Mouse (Mus musculus): ENCODE measurements around the gene Eif4g3.

The Eif4g3 gene

DNA sequence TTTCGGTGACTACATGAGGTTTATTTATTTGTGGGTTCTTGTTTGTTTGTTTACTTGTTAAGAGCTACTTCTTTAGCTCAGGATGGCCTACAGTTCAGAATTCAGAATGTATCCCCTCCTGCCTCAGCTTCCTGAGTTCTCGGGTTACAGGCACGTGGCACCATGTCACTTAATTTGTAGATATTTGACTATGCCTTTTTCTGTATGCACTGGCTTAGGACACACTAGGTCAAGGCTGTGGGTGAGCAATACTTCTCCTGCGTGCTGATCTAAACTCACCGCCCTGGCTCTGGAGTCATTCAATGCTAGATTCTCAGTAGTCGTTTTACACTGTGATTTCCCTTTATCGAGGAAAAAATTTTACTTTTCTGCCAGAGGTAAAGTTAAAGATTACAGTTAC is 227.9 kb downstream of the Eif4g3 start:
- no peak for DNase-seq (ENCODE audit: low spot score)

DNA sequence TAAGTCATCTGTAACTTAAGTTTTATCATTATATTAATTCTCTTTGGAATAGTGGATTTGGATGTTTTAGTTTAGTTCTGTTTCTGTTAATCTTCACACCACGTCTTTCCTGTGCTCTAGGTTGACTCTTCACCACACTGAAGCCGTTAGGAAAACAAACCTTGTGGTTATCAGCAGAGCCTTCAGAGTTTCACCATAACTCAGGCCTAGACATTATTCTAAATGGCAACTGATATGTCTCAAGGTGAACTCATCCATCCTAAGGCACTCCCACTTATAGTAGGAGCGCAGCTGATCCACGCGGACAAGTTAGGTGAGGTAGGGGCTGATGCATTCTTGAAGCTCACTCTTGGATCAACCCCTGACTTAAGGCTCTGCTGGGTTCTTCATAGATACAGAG is 228.6 kb downstream of the Eif4g3 start:
- no peak for DNase-seq (ENCODE audit: low spot score)

DNA sequence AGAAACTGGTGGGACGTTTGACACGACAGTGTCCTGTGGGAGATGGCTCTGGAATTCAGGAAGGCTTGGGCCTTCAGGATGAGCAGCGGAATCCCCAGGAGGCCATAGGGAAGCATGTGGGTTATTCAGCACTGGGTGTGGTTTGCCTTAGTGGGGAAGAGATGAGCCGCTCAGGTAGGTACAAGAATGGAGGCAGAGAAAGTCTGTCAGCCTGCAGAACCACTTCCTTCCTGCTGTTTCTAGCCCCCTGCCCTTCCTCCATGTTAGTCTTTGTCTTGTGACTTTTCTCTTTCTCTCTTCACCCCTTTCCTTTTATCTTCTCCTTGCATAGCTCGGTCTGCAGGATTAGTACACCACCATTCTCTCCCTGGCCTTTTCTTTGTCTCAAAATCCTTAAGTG is 229.6 kb downstream of the Eif4g3 start:
- DNase-seq (ENCODE audit: low spot score), result no peak

DNA sequence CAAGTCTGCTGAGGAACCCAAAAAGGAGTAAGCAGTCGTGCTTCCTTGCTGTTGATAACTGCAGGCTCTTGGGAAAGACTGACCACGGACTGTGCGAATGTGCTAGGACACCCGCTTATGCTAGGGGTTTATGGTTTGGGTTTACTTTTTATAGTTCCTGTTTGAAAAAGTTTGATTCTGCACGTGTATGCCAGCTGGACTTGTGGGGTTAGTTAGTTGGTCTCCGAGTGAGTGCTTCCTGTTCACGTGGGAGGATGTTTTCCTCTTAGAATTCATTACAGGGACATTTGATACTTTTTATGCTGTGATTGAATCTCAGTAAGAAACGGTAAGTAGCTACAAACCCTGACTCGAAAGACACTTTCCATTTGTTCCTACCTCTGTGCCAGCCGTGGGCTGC is 230.8 kb downstream of the Eif4g3 start:
- DNase-seq (ENCODE audit: low spot score), result no peak

DNA sequence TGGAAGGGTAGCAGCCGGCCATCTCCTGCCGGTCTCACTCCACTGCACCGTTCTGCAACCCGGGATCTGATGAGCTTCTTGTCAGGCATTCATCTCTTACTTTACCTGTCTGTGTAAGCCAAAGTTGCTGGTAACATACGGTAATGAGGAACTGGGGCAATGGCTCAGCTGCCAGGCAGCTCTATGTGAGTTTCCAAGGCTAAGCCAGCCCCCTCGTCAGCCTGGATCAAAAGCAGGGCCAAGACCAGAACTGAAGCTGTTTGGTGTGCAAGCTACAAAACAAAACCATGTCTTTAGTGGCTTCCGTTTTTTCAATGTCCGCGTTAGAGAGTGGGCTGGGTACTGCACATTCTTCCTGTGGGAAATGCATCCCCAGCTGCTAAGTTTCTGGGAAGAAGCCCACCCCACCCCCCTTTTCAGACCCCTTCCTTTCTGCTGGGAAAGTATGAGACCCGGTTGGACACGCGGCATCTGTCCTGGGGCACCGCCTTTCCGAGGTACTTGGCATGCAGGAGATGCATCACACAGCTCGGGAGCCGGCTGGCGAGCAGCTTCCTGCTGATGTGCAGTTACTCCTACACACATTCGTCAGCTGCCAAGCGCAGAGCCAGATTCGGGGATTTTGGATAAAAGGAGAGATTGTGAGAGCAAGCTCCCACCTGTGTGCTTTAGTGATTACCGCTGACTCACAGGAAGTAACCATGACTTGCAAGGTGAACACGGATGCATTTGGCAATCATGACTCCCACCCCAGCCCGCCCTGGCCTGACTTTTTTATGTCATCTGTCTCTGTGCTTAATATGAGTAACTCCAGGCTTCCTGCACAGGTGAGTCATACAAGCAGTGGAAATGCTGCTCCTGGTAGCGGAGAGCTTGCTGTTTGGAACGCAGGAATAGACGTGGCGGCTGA is 254.2 kb downstream of the Eif4g3 start:
- DNase-seq (ENCODE audit: low spot score), result peak; percentile 51

DNA sequence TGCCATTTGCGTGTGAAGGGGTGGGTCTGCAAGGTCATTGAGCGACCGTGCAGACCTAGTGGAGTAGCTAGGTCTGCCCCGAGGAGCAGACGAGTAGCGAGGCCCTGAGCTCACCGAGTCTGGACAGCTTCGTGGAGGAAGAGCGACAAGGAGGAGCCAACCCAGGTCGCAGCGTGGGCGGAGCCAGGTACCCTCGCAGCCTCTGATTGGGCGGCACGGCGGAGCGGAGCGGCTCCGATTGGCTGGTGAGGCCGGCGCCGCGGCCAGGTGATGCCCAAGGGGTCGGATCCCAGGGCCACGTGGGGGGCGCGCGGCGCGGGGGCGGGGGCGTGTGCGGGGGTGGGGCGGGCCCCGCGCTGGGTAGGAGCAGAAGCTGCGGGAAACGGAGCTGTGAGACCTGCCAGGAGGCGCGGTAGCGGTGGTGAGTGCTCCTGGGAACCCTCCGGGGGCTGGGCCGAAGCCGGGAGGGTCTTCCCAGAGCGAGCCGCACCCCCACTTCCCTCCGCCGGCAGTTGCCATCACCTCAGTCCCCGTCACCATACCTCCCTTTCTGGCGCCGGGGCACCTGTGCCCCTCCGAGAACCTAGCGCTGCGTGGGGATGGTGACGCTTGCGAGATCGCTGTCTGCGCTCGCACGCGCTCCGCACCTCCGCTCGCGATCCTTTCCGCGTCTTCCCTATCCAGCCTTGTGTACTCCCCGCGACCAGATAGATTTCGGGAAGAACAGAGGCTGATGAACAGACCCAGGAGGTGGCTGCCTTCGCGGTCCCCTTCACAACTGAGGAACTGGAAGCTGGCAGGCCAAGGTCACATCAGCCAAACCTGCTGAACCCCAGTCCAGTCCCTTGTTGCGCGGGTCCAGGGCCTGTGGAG is 257.5 kb downstream of the Eif4g3 start, which contains the start of the genes Sh2d5 and Kif17:
Gene Sh2d5 (plus strand): TSS at position 316 of the 873 bp plus-strand sequence.
Gene Kif17 (plus strand): TSS at position 348 of the 873 bp plus-strand sequence.
- DNase-seq (ENCODE audit: low spot score), result no peak

DNA sequence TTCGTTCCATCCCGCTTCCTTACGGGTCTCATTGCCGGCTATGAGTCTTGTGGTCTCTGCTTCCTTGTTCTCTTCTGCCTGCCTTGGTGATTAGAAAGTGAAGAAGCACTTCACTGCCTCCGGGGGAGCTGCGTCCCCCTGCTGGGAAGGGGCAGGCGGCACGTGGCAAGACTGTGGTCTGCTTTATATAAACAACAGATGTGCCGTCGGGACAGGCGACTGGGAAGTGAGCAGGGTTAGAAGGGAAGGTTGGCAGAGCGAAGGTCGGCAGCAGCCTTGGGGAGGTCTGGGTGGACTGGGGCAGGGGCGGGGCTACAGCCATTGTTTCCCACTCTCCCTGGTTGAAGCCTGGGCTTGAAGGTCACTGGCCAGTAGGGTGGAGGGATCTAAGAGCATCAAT is 259.0 kb downstream of the Eif4g3 start:
- no peak for DNase-seq (ENCODE audit: low spot score)

DNA sequence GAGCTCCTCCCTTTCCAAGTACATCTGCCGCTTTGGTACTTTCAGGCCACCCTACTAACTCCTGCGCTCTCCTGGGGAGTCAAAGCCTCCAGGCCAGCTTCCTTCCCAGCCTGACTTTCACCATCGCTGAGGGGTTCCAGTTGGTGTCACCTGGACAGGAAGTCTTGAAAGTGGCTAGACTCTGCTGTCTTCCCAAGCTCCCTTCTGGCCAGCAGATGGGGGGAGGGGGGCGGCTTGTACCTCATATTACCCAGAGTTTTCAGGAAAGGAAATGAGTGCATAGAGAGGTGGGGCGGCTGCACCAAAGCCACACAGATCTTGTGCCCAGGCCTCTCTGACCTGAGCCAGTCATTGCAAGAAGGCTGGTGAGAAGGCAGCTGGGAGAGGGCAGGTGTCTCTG is 259.4 kb downstream of the Eif4g3 start:
- DNase-seq (ENCODE audit: low spot score), result no peak

DNA sequence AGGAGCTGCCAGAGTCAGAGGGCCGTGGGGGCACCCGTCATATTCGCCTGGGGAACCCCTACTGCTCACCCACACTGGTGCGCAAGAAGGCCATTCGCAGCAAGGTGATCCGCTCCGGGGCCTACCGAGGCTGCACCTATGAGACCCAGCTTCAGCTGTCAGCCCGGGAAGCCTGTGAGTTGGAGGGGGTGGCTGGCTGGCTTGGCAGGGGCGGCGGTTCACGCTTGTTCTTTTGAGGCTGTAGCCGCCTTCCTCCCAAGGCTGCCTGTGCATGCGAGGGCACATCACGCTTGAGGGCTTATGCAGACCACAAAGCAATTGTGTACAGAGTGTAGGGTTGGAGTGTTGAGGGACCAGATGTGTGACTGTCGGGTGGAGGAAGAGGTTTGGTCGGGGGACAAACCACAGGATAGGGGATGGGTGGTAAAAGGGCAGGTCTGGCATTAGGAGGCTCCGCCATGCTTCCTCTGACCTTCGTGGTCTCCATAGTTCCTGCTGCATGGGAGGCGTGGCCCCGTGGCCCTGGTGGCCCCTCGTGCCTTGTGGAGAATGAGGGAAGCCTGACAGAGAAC is 264.4 kb downstream of the Eif4g3 start:
- DNase-seq (ENCODE audit: low spot score), result no peak
